Mouse (Mus musculus) adrenal gland, postnatal 0 days (tissue): ENCODE data around the gene Chpt1. TPM values are rescaled to one million over a fixed set of nuclear protein-coding genes. Genes with fewer than 3 reads are reported as not detected.

Experiments used
- polyA plus RNA-seq: library from polyadenylated mRNA; unstranded; fragments of >200 nt; fragmentation: Nextera tagmentation; extraction: Ambion mirVana; gene quantifications from 2 replicates; pipeline ENCODE4 v1.2.1, GENCODE M21; 2015

The Chpt1 gene
- polyA plus RNA-seq: 61.6 and 88.0 TPM in 2 replicates

DNA sequence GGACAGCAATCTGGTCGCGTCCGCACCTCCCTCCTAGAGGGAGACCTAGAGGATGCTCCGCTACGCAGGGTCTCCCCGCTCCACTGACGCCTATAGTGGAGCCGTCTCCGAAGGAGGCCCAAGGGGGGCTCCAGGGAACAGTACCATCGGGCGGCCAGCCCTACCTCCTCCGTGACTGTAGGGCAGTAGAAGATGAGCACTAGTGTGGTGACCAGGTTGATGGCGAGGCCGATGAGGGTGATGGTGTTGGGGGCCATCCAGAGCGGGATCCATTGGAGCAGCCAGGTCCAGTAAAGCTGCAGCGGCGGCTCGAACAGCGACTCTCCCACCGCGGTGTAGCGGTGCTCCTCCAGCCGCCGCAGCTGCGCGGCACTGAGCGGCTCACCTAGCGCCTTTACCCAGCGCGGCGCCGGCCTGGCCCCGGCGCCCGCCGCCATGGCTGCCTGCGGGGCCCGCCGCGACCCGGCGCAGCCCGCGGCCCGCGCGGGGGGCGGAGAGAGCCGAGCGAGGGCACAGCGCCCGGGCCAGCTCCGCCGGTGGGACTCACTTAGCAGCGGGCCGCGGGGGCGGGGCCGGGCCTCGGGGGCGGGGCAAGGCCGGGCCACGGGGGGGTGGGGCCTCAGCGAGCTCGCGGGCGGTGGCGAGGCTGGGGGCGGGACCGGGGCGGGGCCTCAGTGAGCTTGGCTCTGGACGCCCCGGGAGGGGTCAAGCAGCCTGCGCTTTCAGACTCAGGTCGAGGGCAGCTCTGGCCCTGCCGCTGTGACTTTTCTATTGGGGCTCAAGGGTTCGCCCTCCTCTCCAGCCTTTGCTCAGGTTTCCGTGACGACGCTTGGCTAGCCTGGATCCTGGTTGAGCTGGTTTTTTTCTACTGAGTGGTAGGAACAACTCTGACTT lies at the start of gene Chpt1:
Chpt1 (minus strand) TSS at position 653 of the 894 bp plus-strand sequence.

DNA sequence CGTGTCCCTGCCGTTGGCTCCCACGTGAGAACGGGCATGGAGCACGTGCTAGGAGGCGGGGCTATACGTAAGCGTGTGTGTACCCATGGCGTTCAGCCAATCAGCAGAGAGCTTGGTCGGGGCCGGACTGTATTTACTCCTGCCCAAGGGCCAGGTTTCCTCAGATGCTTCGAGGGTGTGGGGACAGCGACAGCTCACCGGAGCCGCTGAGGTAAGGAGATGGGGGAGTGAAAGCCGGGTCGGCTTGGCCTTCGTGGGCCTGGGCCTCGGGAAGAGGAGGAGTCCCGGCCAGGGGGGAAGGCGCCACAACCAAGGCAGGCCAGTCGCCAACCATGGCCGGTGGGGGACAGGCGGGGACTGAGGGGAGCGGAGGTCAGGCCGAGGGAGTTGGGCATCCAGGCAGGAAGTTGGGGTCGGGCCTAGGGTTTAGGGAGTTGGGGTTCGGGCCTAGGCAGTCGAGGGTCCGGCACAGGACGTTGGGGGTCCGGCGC lies 44.3 kb downstream of the Chpt1 start, which contains the start of gene Sycp3:
Sycp3 (plus strand) TSS at position 68 of the 491 bp plus-strand sequence.

Other genes starting within 250 kb of the Chpt1 start
- 3.6 and 4.1 TPM in 2 replicates for gene Dram1, start 125.0 kb downstream of the Chpt1 start, polyA plus RNA-seq
- gene Gnptab, start 124.9 kb downstream of the Chpt1 start, polyA plus RNA-seq: 8.2 and 10.7 TPM in 2 replicates
- 0.66 and 1.1 TPM in 2 replicates for gene Sycp3, start 44.5 kb downstream of the Chpt1 start, polyA plus RNA-seq
- gene Mybpc1, start 101.1 kb upstream of the Chpt1 start, polyA plus RNA-seq: 1.8 and 14.2 TPM in 2 replicates
- gene Spic, start 180.9 kb upstream of the Chpt1 start, polyA plus RNA-seq: 8.8 and 11.5 TPM in 2 replicates
- gene Arl1, start 226.8 kb upstream of the Chpt1 start, polyA plus RNA-seq: 182 and 185 TPM in 2 replicates